ENCODE assay signal across 8 mouse cellular contexts in genomic region chr2:104711585-104712485, GRCm38 (mm10). TPM values are rescaled to one million over a fixed set of nuclear protein-coding genes. Genes with fewer than 3 reads are reported as not detected.
DNase-seq lines count a peak whose midpoint lies in the region; ATAC-seq and TF ChIP-seq lines count a peak whose summit lies in the region.

Gene Tcp11l1 (minus strand): TSS chr2:104712169.

- TF ChIP-seq CTCF in Patski (IDR thresholded peaks at IDR 0.05): no peak

- no peaks in the 10 kb centered on the region for H3K9me3 ChIP-seq in hindbrain, embryonic 14.5 days (ENCODE audit: control insufficient read depth, low read length)

- H3K4me1 ChIP-seq in hindbrain, embryonic 14.5 days (replicated peaks; ENCODE audit: control insufficient read depth, insufficient read depth, low read length): peaks cover 20% of the 10 kb centered on the region

- H3K4me3 ChIP-seq in hindbrain, embryonic 14.5 days (replicated peaks; ENCODE audit: low read length): peak within 1 kb of the TSS; percentile 84

- CTCF ChIA-PET in Patski (lab: Charles Lee): interaction anchor here (0.6 to 1.3 kb wide), 4 partner anchors 26 to 1365 kb away, joined by 3 to 5 read pairs (median 3); no protein-coding TSS in a partner anchor

- H3K36me3 ChIP-seq in hindbrain, embryonic 14.5 days (replicated peaks; ENCODE audit: control insufficient read depth, insufficient read depth): no peaks in the 10 kb centered on the region

- in situ Hi-C loops in Patski (cut with MboI; ENCODE audit: low pct_unique_long_range_greater_than_20kb): no loop called here

- H3K27me3 ChIP-seq in Patski: no peaks in the 10 kb centered on the region
- H3K27me3 ChIP-seq in hindbrain, embryonic 14.5 days (ENCODE audit: control insufficient read depth, insufficient read depth, low read length): no peaks in the 10 kb centered on the region

- DNase-seq in Patski (ENCODE audit: low read depth, low spot score): no peak
- peak; percentile 83 to 85 for DNase-seq in cerebellum, postnatal 10 days
- peak; percentile 72 to 74 for DNase-seq in frontal cortex, postnatal 36 days (ENCODE audit: low spot score in 2 of 2)
- DNase-seq in hindbrain, embryonic 14.5 days (ENCODE audit: low spot score): peak; percentile 73
- DNase-seq in left cerebral cortex, adult 18-20 months (ENCODE audit: low spot score in 2 of 2): peak; percentile 55 to 74
- DNase-seq in lung, postnatal 36 days: peak; percentile 64
- peak; percentile 81 for DNase-seq in retina, postnatal 1 day
- DNase-seq in urinary bladder, postnatal 25 days (ENCODE audit: low spot score): peak; percentile 66

- peak within 1 kb of the TSS; percentile 74 for H3K4me2 ChIP-seq in hindbrain, embryonic 14.5 days (replicated peaks)

- under 1% methylated on average over 79 of the region's 99 CpGs for WGBS in hindbrain, embryonic 14.5 days

- ATAC-seq in Patski: peak; percentile 91
- ATAC-seq in hindbrain, embryonic 14.5 days (ENCODE audit: low FRiP score): peak; percentile 94

- peak within 1 kb of the TSS; percentile 84 for H3K9ac ChIP-seq in hindbrain, embryonic 14.5 days

- POLR2A ChIA-PET in Patski (lab: Charles Lee): interaction anchor here (0.6 to 0.9 kb wide), 6 partner anchors 9 to 108 kb away, joined by 3 to 6 read pairs (median 4); no protein-coding TSS in a partner anchor

- H3K27ac ChIP-seq in hindbrain, embryonic 14.5 days: peak within 1 kb of the TSS; percentile 94

RNA-seq across cellular contexts. Expression of gene Tcp11l1, which starts in this region (rescaled TPM):
- polyA plus RNA-seq in Patski (2021): 26.0 TPM
- 50.8 and 71.0 TPM in 2 replicates for polyA plus RNA-seq in hindbrain, embryonic 14.5 days (2014; fragmentation: Nextera tagmentation; extraction: Ambion mirVana)
- 10 to 100 TPM; 31.3 to 34.5 TPM for total RNA-seq in left cerebral cortex, adult 18-20 months (2021)
